8 mouse cellular contexts compared by ENCODE assay signal in genomic region chr2:167775218-167775915, GRCm38 (mm10).
A peak's percentile ranks its signal among the peaks of the same experiment; 100 is the strongest.
DNase-seq lines count a peak whose midpoint lies in the region; ATAC-seq and TF ChIP-seq lines count a peak whose summit lies in the region.

No protein-coding gene starts in this region.

- no peaks in the 10 kb centered on the region for H3K36me3 ChIP-seq in liver, postnatal 0 days (replicated peaks; ENCODE audit: insufficient read depth, low read length)
- no peaks in the 10 kb centered on the region for H3K36me3 ChIP-seq in splenic B cell, adult 2 months (ENCODE audit: control insufficient read depth, insufficient read depth, low read length, poor library complexity, severe bottlenecking)
- H3K36me3 ChIP-seq in forebrain, embryonic 13.5 days (ENCODE audit: poor library complexity, severe bottlenecking): no peaks in the 10 kb centered on the region

- H3K27me3 ChIP-seq in liver, postnatal 0 days (ENCODE audit: insufficient read depth, low read length): no peaks in the 10 kb centered on the region
- no peaks in the 10 kb centered on the region for H3K27me3 ChIP-seq in splenic B cell, adult 2 months (ENCODE audit: control insufficient read depth, insufficient read depth, low read length, poor library complexity, severe bottlenecking)
- no peaks in the 10 kb centered on the region for H3K27me3 ChIP-seq in forebrain, embryonic 13.5 days

- peaks cover 45% of the 10 kb centered on the region for H3K4me1 ChIP-seq in liver, postnatal 0 days (ENCODE audit: insufficient read depth)
- peaks cover 22% of the 10 kb centered on the region for H3K4me1 ChIP-seq in forebrain, embryonic 13.5 days

- 0 out of 2 replicates have a peak overlapping the region, but pooled peaks have one; percentile 9 for H3K4me2 ChIP-seq in liver, postnatal 0 days (ENCODE audit: low read depth, low read length)
- no peak overlapping the region for H3K4me2 ChIP-seq in forebrain, embryonic 13.5 days

- H3K9me3 ChIP-seq in liver, postnatal 0 days (ENCODE audit: low read length): no peaks in the 10 kb centered on the region
- no peaks in the 10 kb centered on the region for H3K9me3 ChIP-seq in forebrain, embryonic 13.5 days (replicated peaks)

- no peak overlapping the region for H3K4me3 ChIP-seq in liver, postnatal 0 days (ENCODE audit: low read depth, low read length)
- H3K4me3 ChIP-seq in forebrain, embryonic 13.5 days: no peak overlapping the region

- peak overlapping the region; percentile 41 for H3K9ac ChIP-seq in liver, postnatal 0 days (replicated peaks)
- no peak overlapping the region for H3K9ac ChIP-seq in forebrain, embryonic 13.5 days

- ATAC-seq in liver, postnatal 0 days: peak; percentile 56
- ATAC-seq in forebrain, embryonic 13.5 days: no peak

- DNase-seq in embryo, embryonic 11 days: peak; percentile 39
- DNase-seq in embryo, embryonic 10.5 days (ENCODE audit: low spot score): no peak
- DNase-seq in adrenal gland, postnatal 36 days: peak; percentile 57 to 58
- peak; percentile 47 for DNase-seq in heart, postnatal 4 days
- DNase-seq in liver, postnatal 0 days: peak; percentile 73
- DNase-seq in splenic B cell, adult 2 months (ENCODE audit: low read depth, low spot score): peak; percentile 96
- DNase-seq in embryo, embryonic 10 days (ENCODE audit: low spot score): no peak

- WGBS in liver, postnatal 0 days (ENCODE audit: insufficient replicate concordance): 34% methylated on average over 20 of the region's 20 CpGs
- WGBS in forebrain, embryonic 13.5 days: 80% methylated on average over 20 of the region's 20 CpGs

- TF ChIP-seq EP300 in liver, postnatal 0 days (IDR thresholded peaks at IDR 0.05; ENCODE audit: low read depth): peak; percentile 92

- peak overlapping the region; percentile 98 for H3K27ac ChIP-seq in liver, postnatal 0 days (ENCODE audit: low read depth)
- no peak overlapping the region for H3K27ac ChIP-seq in forebrain, embryonic 13.5 days

- TF ChIP-seq CTCF in liver, postnatal 0 days (IDR thresholded peaks at IDR 0.05; ENCODE audit: low read depth): no peak

Comparison
In these comparisons a context has a peak if more than half of its experiments do, and no peak if none do; other contexts are left out.
1. DNase-seq: peak in embryo, embryonic 11 days (single experiment), adrenal gland, postnatal 36 days (2 of 2), heart, postnatal 4 days (single experiment), liver, postnatal 0 days (single experiment) and splenic B cell, adult 2 months (single experiment); none in embryo, embryonic 10.5 days (single experiment) and embryo, embryonic 10 days (single experiment).